17 mouse cellular contexts compared by ENCODE assay signal in the genomic region with DNA sequence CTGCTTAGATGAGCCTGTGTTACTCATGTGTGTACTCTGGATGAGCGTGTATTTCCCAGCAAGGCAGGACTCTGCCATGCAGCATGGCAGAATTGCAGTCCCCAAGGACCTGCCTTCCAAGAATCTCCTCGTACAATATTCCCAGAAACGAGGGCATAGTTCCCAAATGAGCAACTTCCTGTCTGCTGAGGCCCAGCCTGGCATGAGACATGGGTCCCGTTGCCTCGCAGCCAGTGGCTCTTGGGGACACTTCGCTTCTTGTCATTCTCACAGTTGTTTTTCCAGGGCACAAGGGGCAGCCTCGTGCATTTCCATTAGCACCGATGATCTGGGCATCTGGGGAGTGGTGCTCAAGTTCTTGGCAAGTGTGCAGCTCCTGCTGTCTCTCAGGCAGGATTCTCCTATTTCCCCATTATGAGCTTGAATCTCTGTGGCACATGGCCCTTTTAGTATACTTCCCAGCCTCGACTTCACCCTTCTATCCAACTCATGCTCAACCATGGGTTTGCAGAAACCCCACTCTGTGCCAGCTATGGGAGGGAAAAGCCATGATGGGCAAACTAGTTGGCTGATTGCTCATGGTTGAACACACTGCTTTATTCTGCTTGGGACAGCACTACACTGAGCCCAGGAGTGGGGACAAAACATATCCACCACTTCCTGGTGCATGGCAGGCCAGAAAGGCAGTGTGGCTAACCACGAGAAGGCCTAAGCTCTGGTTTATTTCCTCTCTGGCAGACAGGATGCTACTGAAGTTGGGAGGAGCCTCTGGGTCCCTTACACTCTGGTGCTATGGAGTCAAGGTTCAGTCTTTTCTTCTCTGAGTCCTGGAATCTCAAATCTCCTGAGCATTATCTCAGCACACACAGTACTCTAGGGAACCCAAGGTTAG. TPM values are rescaled to one million over a fixed set of nuclear protein-coding genes. Genes with fewer than 3 reads are reported as not detected.
DNase-seq lines count a peak whose midpoint lies in the region; TF ChIP-seq lines count a peak whose summit lies in the region.
"Had no signal": no experiment of that assay in that cellular context is flagged by ENCODE, and none has a peak within 500 bp of the region (broad histone marks: within the 10 kb centered on the region; RNA-seq: fewer than 3 reads in every experiment).

No protein-coding gene starts in this region.

- no peak for TF ChIP-seq CTCF in gastrocnemius, adult 2 months (IDR thresholded peaks at IDR 0.05)

- H3K27ac ChIP-seq in gastrocnemius, adult 2 months = no peak overlapping the region
- no peak overlapping the region for H3K27ac ChIP-seq in forebrain, embryonic 10.5 days
- H3K27ac ChIP-seq: embryonic facial prominence, embryonic 10.5 days; forebrain, embryonic 12.5 days; intestine, embryonic 15.5 days; left cerebral cortex, adult 2 months; stomach, postnatal 0 days had no signal

- no peaks in the 10 kb centered on the region for H3K4me1 ChIP-seq in forebrain, embryonic 10.5 days
- H3K4me1 ChIP-seq: embryonic facial prominence, embryonic 10.5 days; intestine, embryonic 15.5 days had no signal

- no peaks in the 10 kb centered on the region for H3K36me3 ChIP-seq in forebrain, embryonic 10.5 days (replicated peaks)
- H3K36me3 ChIP-seq: embryonic facial prominence, embryonic 10.5 days; forebrain, embryonic 12.5 days; intestine, embryonic 15.5 days had no signal

- H3K9me3 ChIP-seq in forebrain, embryonic 10.5 days = no peaks in the 10 kb centered on the region
- H3K9me3 ChIP-seq: embryonic facial prominence, embryonic 10.5 days; forebrain, embryonic 12.5 days; intestine, embryonic 15.5 days had no signal

- H3K27me3 ChIP-seq in forebrain, embryonic 10.5 days (ENCODE audit: poor library complexity, severe bottlenecking) = no peaks in the 10 kb centered on the region
- H3K27me3 ChIP-seq: forebrain, embryonic 12.5 days; intestine, embryonic 15.5 days had no signal

- H3K4me3 ChIP-seq in gastrocnemius, adult 2 months = no peak overlapping the region
- no peak overlapping the region for H3K4me3 ChIP-seq in forebrain, embryonic 10.5 days
- H3K4me3 ChIP-seq: embryonic facial prominence, embryonic 10.5 days; forebrain, embryonic 12.5 days; intestine, embryonic 15.5 days; left cerebral cortex, adult 2 months had no signal

- intact Hi-C loops in gastrocnemius, adult 2 months (cut with DNase I) = no loop called here

- peak; percentile 36 to 39 for DNase-seq in cerebellum, adult 18-20 months
- no peak for DNase-seq in cerebellum, adult 8-10 months
- DNase-seq in thymus, postnatal 14 days = peak; percentile 15
- DNase-seq in thymus, adult 18-20 months = no peak
- peak; percentile 13 for DNase-seq in fibroblast of lung, adult 2 months (ENCODE audit: low read depth)
- no peak for DNase-seq in ovary, postnatal 14 days (ENCODE audit: low spot score)
- DNase-seq in gastrocnemius, adult 2 months = no peak
- DNase-seq in forebrain, embryonic 10.5 days (ENCODE audit: extremely low spot score, low spot score) = no peak
- DNase-seq: gastrocnemius, postnatal 25 days; kidney, postnatal 25 days had no signal

- 80% methylated on average over 10 of the region's 10 CpGs for WGBS in forebrain, embryonic 10.5 days

RNA-seq across cellular contexts. Expression of gene Galnt9, which starts 38.7 kb away (rescaled TPM):
- not detected for total RNA-seq in gastrocnemius, adult 2 months (2021)
- 0.44 and 0.67 TPM in 2 replicates for polyA plus RNA-seq in forebrain, embryonic 10.5 days (2016; fragmentation: Nextera tagmentation; extraction: Ambion mirVana)
- total RNA-seq: gastrocnemius, postnatal 25 days; liver, adult 2 months had no signal
- polyA plus RNA-seq: heart, postnatal 0 days had no signal

Comparison
In these comparisons a context has a peak if more than half of its experiments do, and no peak if none do; other contexts are left out.
1. DNase-seq: peak in cerebellum, adult 18-20 months (2 of 2), thymus, postnatal 14 days (single experiment) and fibroblast of lung, adult 2 months (single experiment); none in cerebellum, adult 8-10 months (single experiment), thymus, adult 18-20 months (0 of 2), ovary, postnatal 14 days (single experiment), gastrocnemius, adult 2 months (single experiment) and forebrain, embryonic 10.5 days (single experiment).